Mouse (Mus musculus): ENCODE measurements around the gene BC061212.
"Not testable (repeated sequence)": the region's sequence is repeated elsewhere in the genome, so short reads cannot be mapped to it uniquely, and the experiment has no call there.

BC061212 gene

GRCm38 (mm10) chr5:94070445-94070844 is at the start of gene BC061212:
Gene BC061212, minus strand, starts transcription at chr5:94070545.
- DNase-seq (ENCODE audit: low read depth) = not testable (repeated sequence)

GRCm38 (mm10) chr5:94076085-94076484 is 5.7 kb upstream of the BC061212 start, which contains the start of gene Gm6351:
Gene Gm6351, plus strand, starts transcription at chr5:94076385.
- not testable (repeated sequence) for DNase-seq (ENCODE audit: low read depth)
